Mouse (Mus musculus): Measurements from ENCODE around the gene Haao. TPM values are rescaled to one million over a fixed set of nuclear protein-coding genes. Genes with fewer than 3 reads are reported as not detected.

Gene Haao
- polyA plus RNA-seq, 1 experiment from 2014 or later = 0.40 TPM

DNA sequence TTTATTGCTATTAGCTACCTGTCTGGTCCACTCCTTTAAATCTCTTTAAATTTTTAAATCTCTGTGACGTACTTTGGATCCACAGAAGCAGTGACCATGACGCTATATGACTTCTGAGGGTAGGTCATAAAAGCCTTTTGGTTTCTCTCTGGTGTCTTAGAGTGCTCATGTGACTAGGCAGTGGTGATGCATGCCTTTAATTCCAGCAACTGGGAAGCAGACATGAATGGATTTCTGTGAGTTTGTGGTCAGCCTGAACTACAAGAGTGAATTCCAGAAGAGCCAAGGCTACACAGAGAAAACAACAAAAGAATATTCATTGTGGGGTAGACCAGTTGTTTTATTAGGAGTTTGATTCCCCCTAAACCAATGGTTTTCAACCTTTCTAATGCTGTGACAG, 35.0 kb upstream of the Haao start:
- no peaks in the 10 kb centered on the region for H3K4me1 ChIP-seq (replicated peaks; ENCODE audit: control insufficient read depth, insufficient read depth, low read length)
- no peak for ATAC-seq
- WGBS = 81% methylated on average over 2 of the region's 2 CpGs
- H3K4me3 ChIP-seq (ENCODE audit: low read depth, low read length) = no peak overlapping the region
- no peak for TF ChIP-seq CTCF (IDR thresholded peaks at IDR 0.05; ENCODE audit: low read depth)
- no peak overlapping the region for H3K27ac ChIP-seq (ENCODE audit: low read depth, low read length)
- no peaks in the 10 kb centered on the region for H3K36me3 ChIP-seq (ENCODE audit: control insufficient read depth, insufficient read depth)
- no peaks in the 10 kb centered on the region for H3K9me3 ChIP-seq (ENCODE audit: control insufficient read depth)
- H3K4me2 ChIP-seq (replicated peaks; ENCODE audit: low read depth) = no peak overlapping the region
- H3K9ac ChIP-seq (ENCODE audit: low read depth, low read length) = no peak overlapping the region
- H3K27me3 ChIP-seq (replicated peaks; ENCODE audit: control insufficient read depth, insufficient read depth, low read length) = no peaks in the 10 kb centered on the region

DNA sequence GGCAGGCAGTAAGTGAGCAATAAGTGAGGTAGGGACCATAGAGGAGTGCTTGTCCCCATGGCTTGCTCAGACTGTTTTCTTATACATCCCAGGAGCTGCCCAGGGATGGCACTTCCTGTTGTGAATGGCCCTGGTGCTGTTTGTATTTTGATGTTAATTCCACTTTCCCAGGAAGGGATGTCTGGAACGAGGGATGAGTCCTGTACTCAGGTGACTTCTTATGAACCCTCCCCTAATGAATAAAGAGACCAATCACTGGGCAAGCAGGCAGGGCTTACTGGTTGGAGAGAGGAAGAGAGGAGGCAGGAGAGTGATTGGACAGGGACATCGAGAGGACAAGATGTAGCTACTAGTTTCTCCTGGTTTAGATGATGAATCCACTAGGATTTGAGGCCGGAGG, 33.3 kb upstream of the Haao start:
- no peak for TF ChIP-seq CTCF (IDR thresholded peaks at IDR 0.05; ENCODE audit: low read depth)
- Histone ChIP-seq H3K27ac (ENCODE audit: low read depth, low read length) (no peak overlapping the region), H3K36me3 (ENCODE audit: control insufficient read depth, insufficient read depth) (no peaks in the 10 kb centered on the region), H3K9me3 (ENCODE audit: control insufficient read depth) (no peaks in the 10 kb centered on the region), H3K9ac (ENCODE audit: low read depth, low read length) (no peak overlapping the region), H3K4me3 (ENCODE audit: low read depth, low read length) (no peak overlapping the region), H3K4me2 (replicated peaks; ENCODE audit: low read depth) (no peak overlapping the region), H3K27me3 (replicated peaks; ENCODE audit: control insufficient read depth, insufficient read depth, low read length) (no peaks in the 10 kb centered on the region), H3K4me1 (replicated peaks; ENCODE audit: control insufficient read depth, insufficient read depth, low read length) (no peaks in the 10 kb centered on the region)
- 83% methylated on average over 3 of the region's 3 CpGs for WGBS
- no peak for ATAC-seq

DNA sequence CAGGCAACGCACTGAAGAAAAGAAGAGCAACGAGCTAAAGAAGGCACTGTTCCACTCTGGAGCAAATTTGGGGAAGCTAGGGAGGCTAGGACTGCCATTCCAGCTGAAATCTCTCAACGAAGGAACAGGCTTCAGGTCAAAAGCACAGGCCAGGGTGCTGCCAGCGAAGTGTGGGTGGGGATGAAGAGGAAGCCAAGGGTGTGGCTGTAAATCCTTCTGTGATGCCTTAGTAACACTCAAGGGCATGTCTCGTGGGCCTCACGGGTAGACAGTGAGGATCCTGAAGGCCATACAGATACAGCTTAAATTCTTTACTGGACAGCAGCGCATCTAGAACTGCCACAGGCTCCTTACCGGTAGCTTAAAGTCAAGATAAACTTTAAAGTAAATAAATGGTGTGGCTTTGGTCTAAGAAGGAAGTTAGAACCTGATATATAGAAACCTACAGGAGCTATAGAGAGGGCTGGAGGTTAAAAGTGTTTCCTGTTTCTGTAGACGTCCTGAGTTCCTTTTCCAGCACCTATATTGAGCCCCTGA, 32.5 kb upstream of the Haao start:
- no peaks in the 10 kb centered on the region for H3K27me3 ChIP-seq (replicated peaks; ENCODE audit: control insufficient read depth, insufficient read depth, low read length)
- no peaks in the 10 kb centered on the region for H3K36me3 ChIP-seq (ENCODE audit: control insufficient read depth, insufficient read depth)
- H3K4me2 ChIP-seq (replicated peaks; ENCODE audit: low read depth) = no peak overlapping the region
- no peaks in the 10 kb centered on the region for H3K9me3 ChIP-seq (ENCODE audit: control insufficient read depth)
- H3K9ac ChIP-seq (ENCODE audit: low read depth, low read length) = no peak overlapping the region
- no peak overlapping the region for H3K4me3 ChIP-seq (ENCODE audit: low read depth, low read length)
- no peak for ATAC-seq
- H3K4me1 ChIP-seq (replicated peaks; ENCODE audit: control insufficient read depth, insufficient read depth, low read length) = no peaks in the 10 kb centered on the region
- H3K27ac ChIP-seq (ENCODE audit: low read depth, low read length) = no peak overlapping the region
- TF ChIP-seq CTCF (IDR thresholded peaks at IDR 0.05; ENCODE audit: low read depth) = no peak
- 58% methylated on average over 9 of the region's 9 CpGs for WGBS

DNA sequence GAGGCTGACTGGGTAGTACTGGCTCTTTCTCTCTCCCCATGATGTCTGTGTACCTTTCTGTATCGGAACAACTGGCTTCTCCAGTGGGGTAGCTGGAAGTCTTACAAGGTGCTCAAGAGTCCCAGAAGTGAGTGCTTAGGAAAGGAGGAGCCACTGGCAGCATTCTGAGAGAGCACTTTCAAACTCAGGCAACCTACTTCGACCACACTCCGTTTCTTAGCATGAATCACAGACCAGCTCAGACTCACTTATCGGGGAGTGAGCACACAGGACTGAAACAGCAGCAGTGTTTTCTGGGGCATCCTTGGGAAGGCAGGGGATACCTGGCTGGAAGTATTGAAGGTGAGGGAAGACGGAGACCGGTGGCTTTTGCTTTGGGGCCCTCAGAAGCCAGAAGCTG, 31.9 kb upstream of the Haao start:
- Histone ChIP-seq H3K27ac (ENCODE audit: low read depth, low read length) (no peak overlapping the region), H3K27me3 (replicated peaks; ENCODE audit: control insufficient read depth, insufficient read depth, low read length) (no peaks in the 10 kb centered on the region), H3K36me3 (ENCODE audit: control insufficient read depth, insufficient read depth) (no peaks in the 10 kb centered on the region), H3K4me1 (replicated peaks; ENCODE audit: control insufficient read depth, insufficient read depth, low read length) (no peaks in the 10 kb centered on the region), H3K9me3 (ENCODE audit: control insufficient read depth) (no peaks in the 10 kb centered on the region), H3K4me2 (replicated peaks; ENCODE audit: low read depth) (no peak overlapping the region), H3K9ac (ENCODE audit: low read depth, low read length) (no peak overlapping the region), H3K4me3 (ENCODE audit: low read depth, low read length) (no peak overlapping the region)
- 96% methylated on average over 6 of the region's 6 CpGs for WGBS
- TF ChIP-seq CTCF (IDR thresholded peaks at IDR 0.05; ENCODE audit: low read depth) = no peak
- no peak for ATAC-seq

DNA sequence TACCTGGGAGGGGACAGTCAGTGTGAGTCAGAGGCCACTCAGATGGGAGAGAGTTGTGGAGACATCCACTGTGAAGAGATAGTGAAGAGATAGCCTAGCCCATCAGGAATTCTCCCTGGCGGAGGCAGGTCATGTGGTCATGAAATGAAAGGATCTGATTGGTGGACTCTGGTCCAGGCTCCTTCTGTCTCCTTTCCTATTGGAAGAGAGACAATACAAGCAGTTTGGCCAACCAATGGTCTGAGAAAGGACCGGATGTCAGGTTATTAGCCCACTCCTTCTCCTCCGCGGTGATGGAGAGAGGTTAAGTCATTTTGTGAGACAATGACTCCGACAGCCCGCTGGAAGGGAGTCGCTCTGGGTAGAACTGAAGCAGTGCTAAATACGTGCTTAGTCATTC, 26.8 kb upstream of the Haao start:
- Histone ChIP-seq H3K4me2 (replicated peaks; ENCODE audit: low read depth) (no peak overlapping the region), H3K4me3 (ENCODE audit: low read depth, low read length) (no peak overlapping the region), H3K9ac (ENCODE audit: low read depth, low read length) (no peak overlapping the region), H3K9me3 (ENCODE audit: control insufficient read depth) (no peaks in the 10 kb centered on the region), H3K27me3 (replicated peaks; ENCODE audit: control insufficient read depth, insufficient read depth, low read length) (no peaks in the 10 kb centered on the region), H3K36me3 (ENCODE audit: control insufficient read depth, insufficient read depth) (no peaks in the 10 kb centered on the region), H3K4me1 (replicated peaks; ENCODE audit: control insufficient read depth, insufficient read depth, low read length) (no peaks in the 10 kb centered on the region), H3K27ac (ENCODE audit: low read depth, low read length) (no peak overlapping the region)
- no peak for ATAC-seq
- WGBS = 82% methylated on average over 8 of the region's 8 CpGs
- TF ChIP-seq CTCF (IDR thresholded peaks at IDR 0.05; ENCODE audit: low read depth) = no peak

DNA sequence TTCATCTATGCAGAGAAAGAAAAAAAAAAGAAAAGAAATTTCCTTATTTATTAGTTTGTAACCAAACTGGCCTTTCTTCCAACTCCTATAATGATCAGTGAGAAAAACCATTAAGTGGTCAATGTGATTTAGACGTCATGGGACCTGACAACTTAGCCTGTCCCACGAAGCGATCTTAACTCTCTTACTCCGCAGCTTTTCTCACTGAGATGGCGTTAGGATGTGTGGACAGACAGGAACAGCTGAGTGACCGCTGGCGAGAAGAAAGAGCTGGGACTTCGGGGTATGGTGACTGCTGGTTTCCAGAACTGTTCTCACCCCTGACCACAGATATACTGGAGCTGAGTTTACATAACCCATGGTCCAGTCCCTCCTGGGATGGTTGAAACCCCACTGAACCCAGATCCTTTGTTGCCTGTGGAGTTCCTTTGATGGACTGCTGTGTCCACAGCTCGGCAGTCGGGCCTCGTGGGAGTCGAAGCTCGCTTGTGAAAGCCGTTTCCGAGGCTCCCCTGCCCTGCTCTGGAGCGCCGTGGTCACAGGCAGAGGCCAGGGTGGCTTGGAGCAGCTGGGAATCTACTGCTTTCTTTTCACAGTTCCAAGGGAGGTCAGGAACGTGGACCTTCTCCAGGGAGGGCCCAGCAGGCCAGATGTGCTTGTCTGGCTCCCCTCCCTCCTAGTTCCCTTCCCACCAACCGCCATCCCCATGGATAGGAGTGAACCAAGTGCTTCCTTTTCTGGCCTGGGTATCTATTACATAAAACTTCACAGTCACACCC, 25.8 kb upstream of the Haao start:
- Histone ChIP-seq H3K4me2 (replicated peaks; ENCODE audit: low read depth) (no peak overlapping the region), H3K4me3 (ENCODE audit: low read depth, low read length) (no peak overlapping the region), H3K27ac (ENCODE audit: low read depth, low read length) (peak overlapping the region; percentile 70), H3K9me3 (ENCODE audit: control insufficient read depth) (no peaks in the 10 kb centered on the region), H3K4me1 (replicated peaks; ENCODE audit: control insufficient read depth, insufficient read depth, low read length) (no peaks in the 10 kb centered on the region), H3K9ac (ENCODE audit: low read depth, low read length) (no peak overlapping the region), H3K36me3 (ENCODE audit: control insufficient read depth, insufficient read depth) (no peaks in the 10 kb centered on the region), H3K27me3 (replicated peaks; ENCODE audit: control insufficient read depth, insufficient read depth, low read length) (no peaks in the 10 kb centered on the region)
- ATAC-seq = no peak
- TF ChIP-seq CTCF (IDR thresholded peaks at IDR 0.05; ENCODE audit: low read depth) = no peak
- WGBS = 68% methylated on average over 19 of the region's 19 CpGs
